ENCODE assay signal across 16 mouse cellular contexts in genomic region chr3:138819862-138820261, GRCm38 (mm10).
"Had no signal": no experiment of that assay in that cellular context is flagged by ENCODE, and none has a peak within 500 bp of the region (broad histone marks: within the 10 kb centered on the region; RNA-seq: fewer than 3 reads in every experiment).

No protein-coding gene starts in this region.

- H3K36me3 ChIP-seq: liver, embryonic 13.5 days; midbrain, embryonic 15.5 days; neural tube, embryonic 12.5 days; neural tube, embryonic 15.5 days; stomach, embryonic 15.5 days had no signal

- DNase-seq: kidney, postnatal 4 days; layer of hippocampus, postnatal 36 days; liver, embryonic 13.5 days; lung, adult 2 months; lung, postnatal 14 days; lung, postnatal 4 days; right cerebral cortex, adult 18-20 months; right cerebral cortex, postnatal 14 days; right cerebral cortex, postnatal 4 days; thymus, postnatal 25 days had no signal

- ATAC-seq: midbrain, embryonic 15.5 days had no signal

- H3K4me2 ChIP-seq: liver, embryonic 13.5 days; midbrain, embryonic 11.5 days; midbrain, embryonic 15.5 days; neural tube, embryonic 12.5 days; neural tube, embryonic 15.5 days; stomach, embryonic 15.5 days had no signal

- H3K4me3 ChIP-seq: left cerebral cortex, adult 2 months; liver, embryonic 13.5 days; midbrain, embryonic 15.5 days; neural tube, embryonic 12.5 days; neural tube, embryonic 15.5 days; stomach, embryonic 15.5 days had no signal

- H3K9me3 ChIP-seq: liver, embryonic 13.5 days; midbrain, embryonic 15.5 days; neural tube, embryonic 12.5 days; neural tube, embryonic 15.5 days; stomach, embryonic 15.5 days had no signal

- H3K27me3 ChIP-seq: liver, embryonic 13.5 days; midbrain, embryonic 15.5 days; neural tube, embryonic 12.5 days; neural tube, embryonic 15.5 days; stomach, embryonic 15.5 days had no signal

- H3K9ac ChIP-seq: liver, embryonic 13.5 days; midbrain, embryonic 15.5 days; neural tube, embryonic 12.5 days; neural tube, embryonic 15.5 days; stomach, embryonic 15.5 days had no signal

- H3K27ac ChIP-seq: left cerebral cortex, adult 2 months; liver, embryonic 13.5 days; midbrain, embryonic 15.5 days; neural tube, embryonic 12.5 days; neural tube, embryonic 15.5 days; stomach, embryonic 15.5 days had no signal
